Mouse (Mus musculus) layer of hippocampus, adult 9-11 months (tissue): ENCODE data around the gene Anks1b.

ENCODE experiments used
- DNase-seq: peaks from one replicate; pipeline ENCODE4 v3.0.0; 2022

Gene Anks1b

GRCm38 (mm10) chr10:90751889-90752288, 878.6 kb downstream of the Anks1b start:
- peak; percentile 22 for DNase-seq

DNA sequence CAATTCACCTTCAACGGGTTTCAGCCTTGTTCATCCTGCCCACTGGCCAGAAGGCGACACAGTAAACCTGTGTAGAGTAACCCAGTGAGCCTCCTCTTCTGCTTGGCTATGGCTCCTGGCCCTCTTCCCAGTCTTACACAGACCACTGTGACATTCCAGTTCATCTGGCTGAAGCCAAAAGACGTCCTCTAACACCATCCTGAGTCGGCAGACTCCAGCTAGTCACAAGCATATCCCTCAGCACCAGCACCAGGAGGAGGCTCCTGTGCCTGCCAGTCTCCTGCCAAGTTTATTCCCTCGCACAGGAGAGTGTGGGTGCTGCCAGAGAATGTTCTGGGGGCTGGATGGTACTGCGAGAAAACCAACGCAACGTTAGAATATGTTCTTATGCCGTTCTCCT, 879.8 kb downstream of the Anks1b start:
- peak; percentile 85 for DNase-seq

- DNase-seq = no peak
Observed at GRCm38 (mm10) chr10:90757773-90758172, 884.5 kb downstream of the Anks1b start.

GRCm38 (mm10) chr10:90759929-90760328, 886.6 kb downstream of the Anks1b start:
- DNase-seq = no peak

DNA sequence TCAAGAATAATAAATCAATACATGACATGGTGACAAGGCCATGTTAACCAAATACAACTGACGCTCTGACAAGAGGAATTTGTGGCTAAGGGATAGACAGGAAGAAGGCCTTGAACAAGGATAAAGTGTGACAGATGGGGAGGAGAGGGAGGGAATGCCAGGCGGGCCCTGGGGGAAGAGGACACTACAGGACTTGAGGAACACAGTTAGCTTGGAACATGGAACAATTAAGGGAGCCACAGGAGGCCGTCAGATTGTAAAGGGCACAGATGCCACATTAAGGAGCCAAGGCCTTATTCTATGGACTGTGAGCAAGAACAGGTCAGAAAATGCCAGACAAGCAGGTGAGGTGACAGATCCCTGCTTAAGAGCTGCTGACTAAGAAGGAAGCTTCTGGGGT, 893.0 kb downstream of the Anks1b start:
- no peak for DNase-seq

DNA sequence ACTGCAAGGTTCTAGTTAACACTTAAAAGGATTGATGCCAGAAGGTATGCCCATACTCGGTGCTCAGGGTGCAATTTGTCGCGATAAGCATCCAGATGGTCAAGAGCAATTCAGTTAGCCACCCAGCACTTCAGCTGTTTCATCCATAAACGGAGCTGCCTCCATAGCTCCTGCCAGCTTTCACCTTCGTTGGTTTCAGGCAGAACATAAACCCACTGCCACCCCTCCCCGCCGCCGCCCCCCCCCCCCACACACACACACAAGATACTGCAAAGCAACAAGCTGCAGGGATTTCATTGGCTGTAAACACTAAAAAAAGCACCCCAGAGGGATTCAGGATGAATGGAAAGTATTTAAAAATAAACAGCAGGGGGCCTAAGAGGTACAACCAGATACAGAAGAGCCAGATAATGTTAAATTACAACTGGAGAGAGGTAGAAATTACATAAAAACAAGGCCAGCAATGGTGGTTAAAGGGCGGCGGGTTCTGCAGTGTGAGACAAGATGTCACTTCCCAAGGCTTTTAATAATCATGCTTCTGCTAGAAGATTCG, 897.2 kb downstream of the Anks1b start:
- DNase-seq = no peak

DNA sequence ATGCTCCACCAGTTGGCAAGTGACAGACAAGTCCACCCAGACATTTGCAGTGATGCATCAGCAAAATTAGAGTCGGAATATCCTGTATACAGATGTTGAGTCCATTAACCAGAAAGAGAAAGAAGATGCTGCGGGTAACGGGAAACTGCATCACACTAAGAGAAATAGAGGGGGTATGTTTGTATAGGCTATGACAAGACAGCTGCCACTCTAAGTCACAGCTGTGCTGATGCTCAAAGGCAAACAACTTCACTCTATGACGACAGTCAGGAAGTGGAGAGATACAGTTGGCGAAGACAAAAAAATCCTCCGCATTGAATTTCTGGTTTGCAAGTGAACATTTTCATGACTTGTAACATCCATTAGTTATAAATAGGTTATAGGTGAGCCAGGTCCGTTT, 897.7 kb downstream of the Anks1b start:
- no peak for DNase-seq

DNA sequence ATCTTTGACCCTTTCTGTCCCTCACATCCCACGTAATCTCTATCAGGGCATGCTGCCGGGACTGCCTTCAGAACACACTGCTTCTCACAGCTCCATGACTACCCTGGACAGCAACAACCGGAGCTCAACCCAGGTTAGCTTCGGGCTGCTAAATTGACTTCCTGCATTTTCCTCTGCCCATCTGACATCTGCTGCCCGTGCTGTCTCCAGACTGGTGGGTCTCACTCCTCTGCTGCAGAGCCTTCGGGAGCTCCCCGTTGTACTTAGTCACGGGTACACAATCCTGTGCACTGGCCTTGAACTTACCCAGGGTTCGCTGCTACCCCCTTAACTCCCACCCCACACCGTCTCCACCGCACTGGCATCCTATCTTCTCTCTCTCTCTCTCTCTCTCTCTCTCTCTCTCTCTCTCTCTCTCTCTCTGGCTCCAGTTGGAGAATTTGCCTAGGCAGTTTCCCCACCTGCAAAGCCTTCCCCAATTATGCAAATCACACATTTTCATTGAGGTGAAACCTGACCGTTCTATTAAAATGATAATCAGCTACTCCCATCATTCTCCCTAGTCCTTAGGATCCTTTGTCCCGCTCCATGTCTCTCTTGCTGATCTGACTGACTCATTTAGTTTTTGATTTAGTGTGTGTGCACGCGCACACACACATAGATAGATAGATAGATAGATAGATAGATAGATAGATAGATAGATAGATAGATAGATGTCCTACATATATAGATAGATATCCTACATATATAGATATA, 898.3 kb downstream of the Anks1b start:
- no peak for DNase-seq

- no peak for DNase-seq
Observed at GRCm38 (mm10) chr10:90779561-90780400, 906.5 kb downstream of the Anks1b start.

GRCm38 (mm10) chr10:90784981-90785650, 911.8 kb downstream of the Anks1b start:
- DNase-seq = no peak

- DNase-seq = no peak
Observed at GRCm38 (mm10) chr10:90785680-90786079, 912.4 kb downstream of the Anks1b start.

- DNase-seq = peak; percentile 37
Observed at GRCm38 (mm10) chr10:90803112-90803511, 929.8 kb downstream of the Anks1b start.

DNA sequence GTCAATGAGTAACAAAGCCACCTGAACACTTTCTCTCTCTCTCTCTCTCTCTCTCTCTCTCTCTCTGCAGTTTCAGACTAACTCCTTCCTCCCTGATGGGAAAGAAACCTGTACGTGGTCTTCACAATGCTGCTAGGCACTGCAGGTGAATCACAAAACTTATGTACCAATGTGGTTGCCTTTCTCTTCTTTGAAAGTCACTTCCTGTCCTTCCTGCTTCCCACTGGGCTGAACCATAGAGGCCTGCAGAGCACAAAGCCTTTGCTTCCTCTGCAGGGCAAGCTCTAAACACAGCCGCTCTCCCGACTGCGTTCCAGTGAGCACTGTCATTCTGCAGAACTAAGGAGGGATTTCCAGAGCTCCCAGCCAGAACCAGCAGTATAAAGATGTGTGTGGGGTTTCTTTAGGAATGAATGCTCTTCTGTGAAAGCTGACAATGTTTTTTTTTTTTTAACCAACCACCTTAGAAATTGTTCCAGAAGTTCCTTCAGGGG, 931.3 kb downstream of the Anks1b start:
- no peak for DNase-seq

DNA sequence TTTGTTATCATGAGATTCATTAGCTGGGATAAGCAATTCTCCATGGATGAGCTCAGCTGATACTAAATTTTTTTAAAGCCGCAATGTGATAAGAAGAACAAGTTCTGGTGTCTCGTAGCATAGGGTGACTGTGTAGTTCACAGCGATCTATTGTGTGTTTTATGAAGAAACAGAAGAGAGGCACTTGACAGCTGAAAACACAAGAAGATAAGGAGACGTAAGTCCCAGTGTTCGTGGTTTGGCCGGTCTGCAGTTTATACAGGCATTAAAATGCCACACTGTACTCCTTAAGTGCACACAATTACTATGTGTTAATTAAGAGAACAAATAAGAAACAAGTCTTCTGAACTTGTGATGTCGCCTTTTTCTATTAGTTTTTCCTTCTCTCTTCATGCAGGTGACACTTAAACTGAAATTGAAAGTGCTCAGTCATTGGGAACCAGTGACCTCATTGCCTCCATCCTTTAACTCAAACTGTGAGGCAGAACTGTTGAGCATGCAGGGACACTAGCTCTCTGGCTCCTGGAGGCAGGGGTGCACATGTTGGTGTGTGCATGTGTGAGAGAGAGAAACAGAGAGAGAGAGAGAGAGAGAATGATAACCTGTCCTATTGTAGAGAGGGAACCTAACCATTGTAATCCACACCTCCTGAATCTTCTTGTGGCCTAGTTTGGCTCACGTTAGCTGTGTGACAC, 935.5 kb downstream of the Anks1b start:
- no peak for DNase-seq

DNA sequence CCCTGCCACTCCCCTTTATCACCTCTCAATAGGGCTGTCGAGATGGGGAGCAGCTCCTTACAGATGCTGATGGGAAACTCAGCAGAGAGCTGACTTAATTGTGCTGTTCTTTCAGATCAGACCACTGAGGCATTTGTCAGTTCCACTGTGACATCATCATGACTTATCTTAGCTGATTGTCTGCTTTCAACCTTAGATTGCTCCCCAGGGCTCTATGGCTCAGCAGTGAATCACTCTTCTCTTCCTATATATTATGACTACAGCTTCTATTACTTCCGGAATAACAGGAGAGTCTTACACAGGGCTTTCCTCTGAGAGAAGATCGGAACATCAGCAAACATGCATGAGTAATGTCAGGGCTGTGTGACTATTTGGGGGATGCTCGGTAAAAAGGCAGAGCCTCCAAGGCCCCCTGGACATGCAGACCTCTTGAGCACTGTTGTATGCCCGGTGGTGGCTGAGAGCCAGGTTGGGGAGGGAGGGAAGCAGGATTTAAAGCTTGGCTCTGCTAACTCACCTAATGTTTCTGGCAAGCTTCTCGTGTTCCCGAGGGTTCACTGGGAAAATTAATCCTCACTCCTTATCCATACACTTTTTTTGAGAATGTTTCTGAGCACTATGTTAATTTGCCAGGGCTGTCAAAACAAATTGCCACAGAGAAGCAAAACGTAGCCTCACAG, 936.7 kb downstream of the Anks1b start:
- DNase-seq = no peak

GRCm38 (mm10) chr10:90811446-90811845, 938.1 kb downstream of the Anks1b start:
- DNase-seq = no peak

DNA sequence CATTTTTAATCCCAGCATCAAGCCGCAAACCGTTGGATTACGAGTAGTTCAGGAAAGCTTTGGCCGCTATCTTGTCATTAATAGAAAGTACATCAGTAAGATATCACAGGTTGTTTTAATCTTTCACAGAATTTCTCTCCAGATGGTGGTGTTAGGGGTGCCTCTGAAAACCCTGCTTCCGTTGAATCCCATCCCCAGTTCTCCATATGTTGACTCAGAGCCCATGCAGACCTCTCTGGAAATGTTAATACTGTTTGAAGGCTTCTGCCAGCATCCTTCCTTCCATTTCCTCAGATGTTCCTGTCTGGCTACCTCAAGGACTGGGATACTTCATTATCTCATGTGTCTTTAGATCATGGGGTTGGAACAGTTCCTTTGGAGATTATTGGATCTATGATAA, 940.0 kb downstream of the Anks1b start:
- no peak for DNase-seq

DNA sequence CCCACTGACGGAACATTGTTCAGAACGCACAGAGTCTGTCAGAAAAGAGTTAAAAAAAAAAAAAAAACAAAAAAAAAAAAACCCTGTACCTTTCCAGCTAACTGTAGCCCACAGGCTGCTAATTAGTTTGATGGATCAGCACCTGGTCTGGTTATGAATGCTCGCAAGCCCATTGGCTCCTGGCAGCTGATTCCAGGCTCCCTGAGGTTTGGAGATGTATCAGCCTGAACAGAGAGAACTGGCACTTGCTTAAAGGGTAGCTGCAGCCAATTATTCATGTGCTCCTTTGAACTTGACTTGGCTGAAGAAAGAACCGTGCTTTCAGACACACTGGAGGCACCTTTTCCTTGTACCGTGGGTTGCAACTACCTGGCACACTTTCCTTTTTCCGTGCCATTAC, 941.1 kb downstream of the Anks1b start:
- DNase-seq = no peak

DNA sequence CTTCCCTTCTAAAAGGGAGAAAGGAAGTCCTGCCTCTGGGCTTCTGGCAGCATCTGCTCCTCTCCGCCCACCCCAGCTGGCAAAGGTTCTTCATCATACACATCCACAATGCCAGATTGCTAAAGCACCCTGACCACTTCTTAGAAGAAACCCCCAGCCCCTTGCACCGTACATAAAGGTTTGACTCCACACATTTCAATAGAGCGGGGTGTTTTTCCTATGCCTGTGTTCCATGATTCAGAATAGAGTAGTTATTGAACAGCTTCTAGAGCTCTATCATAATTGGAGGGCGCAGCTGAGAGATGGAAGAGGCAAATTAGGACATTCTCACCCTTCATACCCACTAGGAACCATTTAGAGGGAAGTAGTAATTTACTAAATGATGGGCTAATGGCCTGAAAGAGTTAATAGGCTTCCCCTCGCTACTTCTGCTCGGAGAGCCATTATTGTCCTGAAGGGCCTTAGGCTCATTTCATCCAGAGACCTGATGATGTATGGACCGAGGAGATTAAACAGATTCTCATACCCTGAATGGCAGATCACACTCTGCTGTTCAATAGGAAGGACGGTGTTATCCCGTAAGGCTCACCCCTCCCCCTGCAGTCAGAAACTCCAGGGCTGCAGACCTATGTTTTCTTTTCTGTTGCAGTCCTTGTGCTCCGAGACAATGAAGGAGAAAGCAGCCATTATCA, 945.1 kb downstream of the Anks1b start:
- no peak for DNase-seq

DNA sequence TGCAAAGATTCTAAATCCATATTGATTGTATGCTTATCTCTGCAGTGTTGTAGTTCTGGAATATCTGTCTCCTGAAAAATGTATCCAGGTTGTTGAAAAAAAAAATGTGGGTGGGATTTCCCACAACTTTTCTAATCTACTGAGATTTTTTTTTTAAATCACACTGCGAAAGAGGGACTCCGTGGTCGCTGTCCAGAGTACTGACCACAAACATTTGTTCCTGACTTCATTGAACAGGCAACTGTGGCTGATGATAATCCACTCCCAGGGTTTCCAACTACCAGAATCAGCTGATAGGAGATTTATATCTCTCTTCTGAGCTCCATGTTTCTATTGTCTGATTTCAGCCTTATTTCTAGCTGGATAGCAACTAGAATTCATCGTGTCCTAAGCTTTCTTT, 950.1 kb downstream of the Anks1b start:
- no peak for DNase-seq

DNA sequence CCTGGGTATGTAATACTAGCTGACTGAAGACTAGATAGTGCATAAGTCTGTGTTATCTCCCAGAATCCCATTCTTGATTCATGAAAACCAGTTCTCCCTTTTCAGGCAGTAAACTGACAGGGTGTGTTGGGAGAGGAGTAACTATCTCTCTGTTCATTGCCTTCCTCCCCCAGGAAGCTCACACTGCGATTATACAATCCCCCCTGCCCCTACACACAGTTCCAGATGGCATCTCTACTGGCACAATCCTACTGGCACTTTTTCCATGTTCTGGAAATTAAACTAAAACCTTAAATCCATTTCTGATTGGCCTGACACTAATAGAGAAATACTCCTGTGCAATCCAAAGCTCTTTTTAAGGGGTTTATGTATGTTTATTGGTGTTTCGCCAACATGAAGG, 951.4 kb downstream of the Anks1b start:
- DNase-seq = peak; percentile 73
